Mouse (Mus musculus) subcutaneous adipose tissue, adult 2 months (tissue): Measurements from ENCODE around the gene Zfp36. TPM values are rescaled to one million over a fixed set of nuclear protein-coding genes. Genes with fewer than 3 reads are reported as not detected.

ENCODE experiments used
- polyA plus RNA-seq: library from polyadenylated mRNA; depleted of rRNA; stranded (reverse); fragments of >200 nt; gene quantifications from 2 replicates; pipeline ENCODE4 v1.2.3, GENCODE M21; 2012; ENCODE audit warnings: low replicate concordance; rRNA removed

The Zfp36 gene
- 35.4 and 86.7 TPM in 2 replicates for polyA plus RNA-seq

DNA sequence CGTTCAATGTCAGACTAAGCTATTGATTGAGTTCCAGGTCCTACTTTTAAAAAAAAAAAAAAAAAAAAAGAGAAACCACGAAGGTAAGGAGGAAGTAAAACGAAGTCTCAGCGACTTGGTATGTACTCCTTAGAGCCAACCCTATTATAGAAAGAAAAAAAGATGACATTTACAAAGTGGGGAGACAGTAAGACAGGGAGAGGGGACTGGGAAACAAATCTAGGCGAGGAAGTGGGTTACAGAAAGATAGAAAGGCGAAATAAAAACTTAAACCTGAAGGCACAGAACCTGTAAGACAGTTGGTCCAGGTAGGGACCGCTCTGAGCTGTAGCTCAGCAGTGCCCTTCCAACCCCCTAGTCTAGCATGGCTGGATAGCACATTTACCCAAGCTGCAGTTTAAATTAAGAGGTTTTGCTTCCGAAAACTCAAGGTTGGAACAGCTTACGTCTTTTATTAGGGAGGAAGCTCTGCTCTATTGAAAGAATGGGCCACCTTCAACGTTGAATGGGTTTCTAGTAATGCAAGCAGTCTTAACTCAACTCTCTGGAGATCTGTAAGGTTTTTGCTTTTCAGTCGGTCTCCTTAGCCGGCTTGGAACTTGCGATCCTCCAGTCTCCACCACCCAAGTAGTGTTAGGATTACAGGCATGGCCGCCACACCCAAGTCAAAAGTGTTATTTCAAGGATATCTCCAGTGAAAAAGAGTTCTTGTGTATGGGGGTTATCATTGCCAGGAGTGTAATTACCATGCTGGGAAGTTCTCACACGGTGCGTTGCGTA, at the start of gene Zfp36:
TSS of gene Zfp36 (minus strand) at position 17 of the 780 bp plus-strand sequence.

DNA sequence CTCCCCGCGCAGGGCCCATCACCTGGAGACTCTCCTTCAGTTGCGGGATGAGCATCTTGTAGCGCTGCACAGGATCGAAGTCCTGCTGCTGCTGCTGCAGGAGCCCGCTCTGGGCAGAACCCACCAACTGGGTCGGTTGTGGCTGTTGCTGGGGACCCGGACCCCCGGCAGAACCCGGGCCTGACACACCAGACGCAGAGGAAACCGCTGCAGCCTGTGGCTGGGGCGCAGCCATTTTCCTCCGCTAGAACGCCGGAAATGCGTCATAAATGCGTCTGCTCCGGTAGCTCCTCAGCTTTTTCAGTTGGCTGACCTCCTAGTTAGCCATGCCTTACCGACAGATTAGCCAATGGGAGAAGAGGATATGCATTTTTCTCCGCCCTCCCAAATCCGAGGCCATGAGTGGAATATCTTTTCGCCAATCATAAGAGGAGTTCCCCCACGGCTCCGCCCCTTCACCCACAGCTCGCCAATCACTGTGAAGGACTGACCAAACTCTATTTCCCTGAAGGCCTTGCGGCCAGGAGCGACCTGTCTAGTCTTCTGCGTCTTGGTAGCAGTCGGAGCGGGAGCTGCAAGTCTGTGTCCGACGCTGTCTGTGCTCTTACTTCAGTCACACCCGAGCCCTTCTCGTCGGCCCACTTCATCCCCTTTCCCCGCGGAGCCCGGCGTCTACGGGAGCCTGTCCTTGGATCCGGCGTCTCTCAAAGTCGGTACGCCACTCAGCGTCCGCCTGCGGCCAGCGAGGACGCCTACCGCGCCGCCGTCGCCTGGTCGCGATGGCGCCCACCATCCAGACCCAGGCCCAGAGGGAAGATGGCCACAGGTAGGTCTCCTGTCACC, 12.6 kb upstream of the Zfp36 start, which contains the start of the genes Med29 and Paf1:
TSS of gene Med29 (minus strand) at position 280 of the 843 bp plus-strand sequence.
TSS of gene Paf1 (plus strand) at position 523 of the 843 bp plus-strand sequence.

DNA sequence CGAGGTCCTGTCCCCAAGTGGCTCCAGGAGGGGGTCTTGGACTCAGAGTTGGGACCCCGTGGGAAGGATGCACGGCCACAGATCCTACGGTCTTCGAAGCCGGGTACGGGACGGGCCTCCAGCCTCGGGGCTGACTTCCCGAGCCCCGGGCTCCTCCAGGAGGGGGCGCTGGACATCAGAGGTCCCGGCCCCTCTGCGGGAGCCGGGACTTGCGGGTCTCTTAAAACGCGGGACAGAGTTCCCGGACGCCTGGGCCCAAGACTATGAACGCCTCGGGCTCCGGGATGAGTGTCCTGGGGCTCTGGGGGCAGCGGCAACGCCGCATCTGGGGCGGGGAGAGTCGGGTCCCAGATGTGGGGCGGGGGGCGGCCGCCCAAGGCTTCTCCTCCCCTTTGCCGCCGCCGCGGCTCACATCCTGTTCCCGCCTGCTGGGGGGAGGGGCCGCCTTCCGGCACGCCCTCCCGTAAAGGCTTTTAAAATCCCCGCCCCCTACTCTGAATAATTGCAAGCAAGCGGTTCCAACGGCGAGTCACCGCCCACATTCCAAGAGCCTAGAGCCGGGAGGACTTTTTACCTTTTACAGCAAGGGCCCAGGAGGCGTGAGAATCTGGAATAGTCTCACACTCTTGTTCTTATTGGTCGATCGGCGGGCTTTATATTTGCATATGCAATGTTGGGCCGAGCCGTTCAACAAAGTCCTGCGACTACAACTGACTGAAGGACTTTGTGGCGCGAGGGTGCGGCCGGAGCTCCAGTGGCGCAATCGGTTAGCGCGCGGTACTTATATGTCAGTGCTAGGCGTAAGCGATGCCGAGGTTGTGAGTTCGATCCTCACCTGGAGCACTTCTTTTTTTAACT, 7.6 kb downstream of the Zfp36 start, which contains the start of gene Plekhg2:
TSS of gene Plekhg2 (minus strand) at position 349 of the 858 bp plus-strand sequence.

DNA sequence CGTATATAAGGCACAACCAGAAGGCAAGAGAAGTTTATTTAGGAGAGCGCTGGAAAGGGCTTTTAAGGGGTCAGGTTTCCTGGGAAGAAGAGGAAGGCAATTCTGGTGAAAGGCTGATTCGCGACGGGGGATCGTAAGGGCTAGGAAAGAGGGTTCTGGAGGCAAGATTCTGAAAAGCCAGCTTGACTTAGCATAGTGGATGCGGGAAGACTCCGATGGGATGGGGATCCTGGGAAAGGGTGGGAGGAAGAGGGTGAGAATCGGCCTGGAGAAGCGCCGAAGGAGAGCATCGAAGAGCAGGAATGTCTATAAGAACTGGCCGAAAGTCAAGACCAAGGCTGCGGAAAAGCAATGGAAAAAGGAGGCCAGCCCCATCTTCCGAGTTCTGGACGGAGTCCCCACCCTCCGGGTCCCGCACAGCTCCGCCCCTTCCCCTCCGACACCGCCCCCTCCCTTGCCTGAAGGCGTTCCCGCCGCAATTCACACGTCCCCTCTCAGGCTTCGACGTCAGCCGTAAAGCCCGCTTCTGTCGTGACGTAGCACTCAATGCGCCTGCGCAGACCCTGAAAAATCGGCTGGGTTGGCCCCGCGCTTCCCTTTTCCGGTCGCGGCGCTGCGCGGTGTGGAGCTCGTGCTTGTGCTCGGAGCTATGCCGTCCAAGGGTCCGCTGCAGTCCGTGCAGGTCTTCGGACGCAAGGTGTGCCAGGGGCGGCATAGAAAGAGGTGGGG, 29.7 kb downstream of the Zfp36 start, which contains the start of gene Rps16:
TSS of gene Rps16 (plus strand) at position 498 of the 729 bp plus-strand sequence.

DNA sequence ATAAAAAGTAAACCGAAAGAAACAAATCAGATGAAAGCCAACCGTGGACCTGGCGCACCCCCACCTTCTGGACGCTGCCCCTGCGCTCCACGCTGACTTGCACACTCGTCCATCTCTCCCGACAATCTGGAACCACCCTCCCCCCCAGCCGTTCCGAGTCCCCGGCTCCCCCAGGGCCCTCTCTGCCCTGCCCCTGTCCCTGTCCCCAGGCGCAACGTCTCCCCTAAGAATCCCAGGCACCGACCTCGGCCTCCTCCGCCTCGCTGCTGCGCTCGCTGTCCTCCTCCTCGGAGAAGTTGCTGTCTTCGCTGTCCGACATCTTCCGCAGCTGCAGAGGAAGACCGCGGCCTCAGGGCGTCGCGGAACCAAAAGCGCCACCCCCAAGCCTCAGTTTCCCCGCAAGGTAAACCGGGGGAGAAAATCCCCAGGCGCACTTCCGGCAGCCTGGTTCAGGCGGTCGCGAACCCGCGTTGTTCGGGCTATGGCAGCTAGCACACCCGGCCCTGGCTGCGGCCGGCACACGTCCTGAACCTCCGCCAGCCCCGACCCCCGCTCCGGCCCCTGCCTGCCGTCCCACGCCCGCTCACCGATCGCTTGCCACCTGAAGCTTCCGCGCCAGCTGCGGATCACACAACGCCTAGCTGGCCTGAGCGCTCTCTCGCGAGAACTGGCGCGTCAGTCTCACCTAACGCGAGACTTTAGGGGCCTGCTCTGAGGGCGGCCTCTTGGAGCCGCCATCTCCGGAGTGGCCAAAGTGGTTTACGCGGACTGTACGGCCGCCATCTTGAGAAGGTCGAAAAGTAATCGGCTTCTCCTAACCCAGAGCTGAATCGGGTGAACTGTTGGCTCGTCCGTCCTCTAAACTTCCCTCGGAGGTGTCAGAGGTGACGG, 41.7 kb downstream of the Zfp36 start, which contains the start of gene Supt5:
TSS of gene Supt5 (minus strand) at position 639 of the 891 bp plus-strand sequence.

Other genes starting within 250 kb of the Zfp36 start
- gene Fbl, start 210.5 kb downstream of the Zfp36 start, polyA plus RNA-seq, result 25.8 and 84.3 TPM in 2 replicates
- gene Dyrk1b, start 200.8 kb downstream of the Zfp36 start, polyA plus RNA-seq, result 41.7 and 43.4 TPM in 2 replicates
- gene Eid2, start 112.4 kb downstream of the Zfp36 start, polyA plus RNA-seq, result 4.6 and 9.1 TPM in 2 replicates
- gene Eid2b, start 102.5 kb downstream of the Zfp36 start, polyA plus RNA-seq, result 6.6 and 12.9 TPM in 2 replicates
- 0.14 and 0.33 TPM in 2 replicates for gene Selenov, start 89.1 kb downstream of the Zfp36 start, polyA plus RNA-seq
- gene Dll3, start 78.0 kb downstream of the Zfp36 start, polyA plus RNA-seq, result 0.04 and 0.36 TPM in 2 replicates
- 112 and 113 TPM in 2 replicates for gene Timm50, start 68.2 kb downstream of the Zfp36 start, polyA plus RNA-seq
- gene Supt5, start 41.5 kb downstream of the Zfp36 start, polyA plus RNA-seq, result 92.2 and 125 TPM in 2 replicates
- 520 and 1,161 TPM in 2 replicates for gene Rps16, start 29.6 kb downstream of the Zfp36 start, polyA plus RNA-seq
- gene Plekhg2, start 7.7 kb downstream of the Zfp36 start, polyA plus RNA-seq, result 27.6 and 51.9 TPM in 2 replicates
- 55.0 and 56.9 TPM in 2 replicates for gene Med29, start 12.5 kb upstream of the Zfp36 start, polyA plus RNA-seq
- gene Paf1, start 12.7 kb upstream of the Zfp36 start, polyA plus RNA-seq, result 75.4 and 88.0 TPM in 2 replicates
- 9.9 and 15.1 TPM in 2 replicates for gene Gmfg, start 57.2 kb upstream of the Zfp36 start, polyA plus RNA-seq
- gene Lrfn1, start 71.7 kb upstream of the Zfp36 start, polyA plus RNA-seq, result 3.1 and 12.7 TPM in 2 replicates
- not detected in 2 replicates for gene Ifnl2, start 130.2 kb upstream of the Zfp36 start, polyA plus RNA-seq
- gene Ifnl3, start 142.6 kb upstream of the Zfp36 start, polyA plus RNA-seq, result not detected in 2 replicates
- 0.76 and 0.83 TPM in 2 replicates for gene Sycn, start 160.6 kb upstream of the Zfp36 start, polyA plus RNA-seq
- gene Nccrp1, start 167.0 kb upstream of the Zfp36 start, polyA plus RNA-seq, result 0.11 TPM in 1 of 2 replicates, not detected in the other
- 79.8 and 99.2 TPM in 2 replicates for gene Samd4b, start 217.9 kb upstream of the Zfp36 start, polyA plus RNA-seq
- gene Pak4, start 217.9 kb upstream of the Zfp36 start, polyA plus RNA-seq, result 13.7 and 30.0 TPM in 2 replicates